Mouse (Mus musculus): ENCODE results near the gene Crlf1.

DNA sequence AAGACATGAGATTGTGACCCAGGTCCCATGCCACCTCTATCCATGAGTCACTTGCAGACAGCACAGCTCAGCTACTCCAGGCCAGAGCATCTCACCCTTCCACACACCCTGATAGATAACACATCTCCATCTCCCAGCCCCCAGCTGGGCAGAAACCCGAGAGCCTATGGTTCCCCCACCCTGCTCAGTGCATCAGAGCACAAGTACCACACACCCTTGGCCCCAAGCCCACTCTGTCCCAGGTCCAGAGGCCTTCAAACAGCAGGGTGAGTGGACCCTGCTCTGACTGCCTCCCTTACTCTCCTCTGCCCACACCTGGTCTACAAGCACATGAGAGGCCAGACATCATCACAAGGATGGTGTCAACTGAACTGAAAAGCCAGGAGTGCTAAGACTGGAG is 25.1 kb upstream of the Crlf1 start:
- TF ChIP-seq CTCF (conservative IDR thresholded peaks at IDR 0.05; ENCODE audit: low read length) (no peak), NANOG (IDR thresholded peaks at IDR 0.05; ENCODE audit: borderline replicate concordance, low read length) (no peak), POU5F1 (IDR thresholded peaks at IDR 0.05; ENCODE audit: borderline replicate concordance, low read length) (no peak)

All from E14TG2a.4 (cell line).